Mouse (Mus musculus) thymus, postnatal 25 days (tissue): ENCODE measurements at regions not wholly inside any gene's neighbourhood (a gene's known extent, or its start where the extent isn't known, plus 50 kb on each side); places are given as distances from the start of the nearest gene placed in this dataset.

Source experiments
- DNase-seq: peaks from one replicate; pipeline ENCODE4 v3.0.0; 2022

- no peak for DNase-seq
These were observed 802.1 kb downstream of the Nr2f2 start for GRCm38 (mm10) chr7:69564432-69564831.

GRCm38 (mm10) chr7:69554776-69555175 lies 805.7 kb upstream of the Arrdc4 start:
- no peak for DNase-seq

DNA sequence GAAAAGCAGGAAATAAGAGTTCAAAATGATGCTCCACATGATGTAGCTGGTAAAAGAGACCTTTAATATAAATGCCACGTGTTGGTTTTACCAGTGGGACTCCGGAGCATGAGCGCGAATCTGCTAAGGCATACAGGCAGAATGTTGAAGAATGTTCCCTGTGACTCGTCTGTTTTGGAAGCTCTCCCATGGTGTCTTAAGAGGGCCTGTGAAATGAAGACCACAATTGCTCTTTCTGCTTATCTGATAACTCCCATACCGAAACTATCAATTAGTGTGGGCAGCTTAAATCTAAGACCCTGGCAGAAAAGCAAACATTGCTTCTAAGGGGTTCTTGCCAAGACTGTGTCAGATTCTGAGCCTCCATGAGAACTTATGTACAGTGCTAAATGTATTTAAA lies 804.9 kb upstream of the Arrdc4 start:
- DNase-seq: no peak

GRCm38 (mm10) chr7:69536072-69536471 lies 787.0 kb upstream of the Arrdc4 start:
- no peak for DNase-seq

GRCm38 (mm10) chr7:69513966-69514365 lies 764.9 kb upstream of the Arrdc4 start:
- DNase-seq: no peak

DNA sequence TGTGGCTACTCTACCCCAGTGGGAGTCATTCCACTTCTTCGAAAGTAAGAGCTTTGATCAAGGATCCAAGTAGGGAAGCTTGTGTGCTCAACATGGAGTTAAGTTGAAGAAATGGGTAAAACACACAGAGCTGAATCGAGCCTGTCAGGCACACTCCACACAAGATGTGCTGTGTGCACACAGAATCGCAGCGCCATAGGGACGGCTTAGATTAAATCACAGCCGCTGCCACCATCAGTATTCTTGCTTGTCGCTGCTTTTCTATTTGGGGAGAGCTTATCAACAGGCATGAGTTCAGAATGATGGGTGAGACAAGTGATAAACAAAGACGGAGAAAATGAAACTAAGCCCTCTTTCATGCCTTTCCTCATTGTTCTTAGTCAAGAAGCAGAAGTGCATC lies 761.3 kb upstream of the Arrdc4 start:
- no peak for DNase-seq

GRCm38 (mm10) chr7:69493062-69493930 lies 744.3 kb upstream of the Arrdc4 start:
- DNase-seq: no peak

DNA sequence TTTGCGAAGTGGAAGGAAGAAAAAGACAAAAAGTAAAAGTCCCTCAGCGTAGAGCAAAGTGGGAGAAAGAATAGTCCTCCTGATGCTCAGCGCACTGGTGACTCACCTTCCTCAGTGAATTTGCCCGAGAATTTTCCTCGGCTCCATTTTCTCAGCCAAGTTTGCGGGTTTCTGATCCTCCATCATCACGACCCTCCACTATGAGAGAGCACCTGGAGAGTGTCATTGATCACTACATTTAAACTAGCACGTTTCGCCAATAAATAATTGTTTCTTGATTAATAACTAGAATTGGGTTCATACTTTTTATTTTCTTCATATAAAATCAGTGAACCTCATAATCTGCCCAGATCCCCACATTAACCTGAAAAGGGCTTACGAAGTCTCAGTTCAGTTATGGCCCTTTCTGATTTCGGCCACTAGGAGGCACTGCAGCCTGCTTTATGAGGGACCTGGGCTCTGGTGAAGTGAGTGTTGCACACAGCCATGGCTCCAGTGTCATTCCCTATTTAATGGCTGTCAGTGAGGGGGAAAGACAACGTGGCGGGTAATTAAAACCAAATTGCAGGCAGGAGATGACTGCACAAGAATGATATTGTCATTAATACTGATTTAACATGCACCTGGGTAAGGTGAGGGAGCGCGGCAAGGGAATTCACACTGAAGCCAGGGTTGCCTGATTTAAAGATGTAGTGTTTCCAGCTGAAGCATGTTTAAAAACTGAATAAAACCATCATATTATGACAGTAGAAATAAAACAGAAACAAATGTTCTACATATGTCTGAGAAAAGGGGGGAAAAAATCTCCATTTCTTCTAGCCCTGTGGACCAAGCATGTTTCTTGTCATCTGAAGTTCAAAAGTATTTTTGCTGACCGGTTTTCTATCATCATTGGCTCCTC lies 741.8 kb upstream of the Arrdc4 start:
- DNase-seq: peak; percentile 2

- DNase-seq: no peak
These were observed 739.6 kb upstream of the Arrdc4 start for GRCm38 (mm10) chr7:69488630-69489029.

- no peak for DNase-seq
These were observed 738.1 kb upstream of the Arrdc4 start for GRCm38 (mm10) chr7:69487111-69487510.

DNA sequence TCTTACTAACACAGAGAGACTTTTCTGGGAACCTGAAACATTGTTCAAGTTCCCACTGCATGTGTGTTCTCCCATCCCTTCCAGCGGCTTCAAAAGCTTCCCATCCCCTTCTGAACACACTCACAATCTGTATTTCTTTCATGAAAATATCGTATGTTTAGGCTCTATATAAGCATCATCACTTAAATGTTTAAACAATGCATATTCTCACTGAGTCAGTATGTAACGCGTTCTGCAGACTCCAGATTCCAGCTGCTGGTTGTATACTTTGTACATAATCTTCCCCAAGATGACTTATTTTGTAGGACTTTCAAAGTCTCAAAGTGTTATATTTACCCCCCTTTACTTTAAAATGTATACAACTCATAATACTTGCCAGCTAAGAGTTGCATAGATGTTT lies 735.5 kb upstream of the Arrdc4 start:
- DNase-seq: no peak
